Mouse (Mus musculus) cerebellum, adult 11-12 months (tissue): ENCODE measurements around the gene Mitf.

Experiments
- DNase-seq: peaks from one replicate; pipeline ENCODE4 v3.0.0; 2022

The Mitf gene

GRCm38 (mm10) chr6:97883496-97883895 is 76.6 kb downstream of the Mitf start:
- DNase-seq, result peak; percentile 25

GRCm38 (mm10) chr6:97884971-97885370 is 78.1 kb downstream of the Mitf start:
- DNase-seq, result no peak

DNA sequence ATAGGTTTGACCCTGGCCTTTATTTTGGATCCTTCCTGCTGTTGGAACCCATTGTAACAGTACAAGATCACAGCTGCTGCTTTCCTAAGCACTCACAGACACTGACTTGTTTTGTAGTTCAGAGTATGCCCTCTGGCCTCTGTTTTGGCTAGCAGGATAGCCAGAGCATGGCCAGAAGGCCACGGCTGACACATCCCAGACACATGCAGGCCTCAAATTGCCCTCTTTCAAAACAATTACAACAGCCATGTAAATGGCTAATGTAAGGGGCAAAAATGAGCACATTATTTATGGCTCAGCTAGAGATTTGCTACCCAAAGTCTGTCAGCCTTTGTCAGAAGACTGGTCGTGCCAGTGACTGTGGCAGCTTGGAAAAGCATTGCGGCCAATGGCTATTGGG is 78.8 kb downstream of the Mitf start:
- no peak for DNase-seq

DNA sequence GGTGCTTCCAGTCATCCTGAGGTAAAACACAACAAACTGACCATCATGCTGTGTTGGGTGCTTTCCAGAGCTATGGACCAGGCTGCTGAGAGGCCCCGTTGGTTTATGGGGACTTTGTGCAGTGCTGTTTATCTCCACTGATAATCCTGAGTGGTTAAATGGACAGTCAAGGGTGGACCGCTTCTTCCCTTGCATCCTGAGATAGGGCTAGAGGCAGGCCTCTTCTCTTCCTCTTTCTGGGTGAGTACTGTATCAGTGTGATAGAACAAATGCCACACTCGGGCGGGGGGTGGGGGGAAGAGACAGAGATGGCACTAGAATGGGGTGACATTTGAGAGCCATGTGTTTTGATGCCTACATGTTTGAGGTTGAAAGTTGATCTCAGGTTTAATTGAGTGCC is 81.0 kb downstream of the Mitf start:
- DNase-seq, result no peak

DNA sequence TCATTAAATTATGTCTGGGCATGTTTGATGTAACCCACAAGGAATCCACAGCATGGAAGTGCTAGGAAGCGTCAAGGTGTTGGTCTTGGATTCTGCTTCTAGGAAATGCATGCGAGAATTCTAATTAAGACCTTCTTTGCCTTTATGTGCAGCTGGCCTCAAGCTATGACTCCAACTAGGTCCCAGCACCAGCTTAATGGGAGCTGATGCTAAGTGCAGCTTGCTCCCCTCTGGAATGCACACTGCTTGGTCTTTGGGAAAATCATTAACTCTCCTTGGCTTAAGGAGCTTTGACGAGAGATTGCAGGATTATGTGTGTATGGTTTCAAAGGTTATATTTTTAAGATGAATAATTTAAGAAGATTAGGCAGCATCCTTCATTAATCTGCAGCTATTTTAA is 81.7 kb downstream of the Mitf start:
- DNase-seq, result no peak

GRCm38 (mm10) chr6:97893546-97893945 is 86.7 kb downstream of the Mitf start:
- DNase-seq, result no peak

GRCm38 (mm10) chr6:97897191-97897590 is 90.3 kb downstream of the Mitf start:
- DNase-seq, result no peak

DNA sequence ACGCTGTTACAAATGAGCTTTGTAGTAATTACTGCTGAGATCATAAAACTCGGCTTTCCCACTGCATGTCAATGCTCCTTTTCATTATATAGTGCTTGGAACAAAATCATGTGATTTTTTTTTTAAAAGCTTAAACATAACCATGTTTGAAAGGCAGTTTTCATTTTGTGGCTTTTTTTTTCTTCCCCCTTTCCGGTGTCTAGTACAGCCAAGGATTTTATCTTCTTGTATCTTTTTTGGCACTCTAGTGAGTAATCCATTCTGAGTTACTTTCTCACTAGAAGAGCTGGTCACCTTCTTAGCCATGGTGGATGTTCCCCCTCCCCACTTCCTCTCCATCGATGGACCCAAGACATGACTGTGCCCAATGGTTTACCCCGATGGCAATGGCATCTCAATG is 91.2 kb downstream of the Mitf start:
- no peak for DNase-seq

DNA sequence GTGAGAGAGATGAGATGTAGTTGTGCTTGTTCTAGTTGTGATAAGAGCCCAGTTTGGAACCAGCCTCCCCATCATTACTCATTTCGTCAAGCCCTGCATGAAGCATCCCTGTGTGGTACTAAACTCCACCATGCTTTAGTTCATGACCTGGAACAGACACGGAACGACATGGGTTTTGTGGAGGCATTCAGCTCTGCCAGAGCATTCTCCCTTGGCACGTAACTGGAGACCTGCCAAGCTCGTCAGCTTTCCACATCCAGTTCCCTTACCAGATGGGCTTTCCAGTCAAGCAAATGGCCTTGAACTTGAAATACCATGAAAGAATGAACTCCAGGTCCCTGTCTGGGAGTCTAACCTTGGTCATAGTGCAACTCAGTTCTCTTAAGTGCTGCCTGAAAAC is 94.7 kb downstream of the Mitf start:
- no peak for DNase-seq

DNA sequence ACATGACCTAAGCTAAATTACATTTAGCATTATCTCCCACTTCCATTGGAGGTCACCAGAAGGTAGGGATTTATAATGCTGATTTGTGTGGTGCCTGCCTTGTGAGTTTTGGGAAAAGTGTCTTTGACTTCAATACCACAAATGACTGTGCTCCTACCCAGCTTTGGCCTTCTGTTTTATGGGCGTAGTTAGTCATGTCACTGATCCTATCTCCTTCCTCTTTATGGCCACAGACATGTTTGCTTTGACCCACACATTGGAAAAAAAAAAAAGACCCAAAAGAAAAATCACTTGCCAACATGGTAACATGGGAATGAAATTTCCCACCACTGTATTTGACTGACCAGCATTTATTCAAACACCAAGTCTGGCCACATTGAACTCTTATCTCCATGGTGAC is 95.4 kb downstream of the Mitf start:
- no peak for DNase-seq

DNA sequence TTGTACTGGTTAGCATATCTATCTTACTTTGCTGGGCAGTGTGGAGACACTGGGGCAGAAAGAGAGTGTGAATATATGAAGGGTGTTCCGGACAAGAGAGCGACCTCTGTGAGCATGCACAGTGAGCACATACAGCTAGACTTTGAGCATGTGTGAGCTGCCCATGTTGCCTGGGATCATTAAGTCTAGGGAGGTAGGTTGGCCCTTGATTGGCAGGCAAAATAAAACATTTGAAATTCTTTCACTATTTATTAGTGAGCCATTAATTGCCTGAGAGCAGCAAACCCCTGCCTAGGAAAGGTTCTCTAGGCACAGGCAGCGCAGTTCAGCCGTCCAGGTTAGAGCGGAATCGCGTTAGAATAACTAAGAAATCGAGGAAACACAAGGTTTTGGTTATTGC is 107.9 kb downstream of the Mitf start:
- DNase-seq, result no peak

DNA sequence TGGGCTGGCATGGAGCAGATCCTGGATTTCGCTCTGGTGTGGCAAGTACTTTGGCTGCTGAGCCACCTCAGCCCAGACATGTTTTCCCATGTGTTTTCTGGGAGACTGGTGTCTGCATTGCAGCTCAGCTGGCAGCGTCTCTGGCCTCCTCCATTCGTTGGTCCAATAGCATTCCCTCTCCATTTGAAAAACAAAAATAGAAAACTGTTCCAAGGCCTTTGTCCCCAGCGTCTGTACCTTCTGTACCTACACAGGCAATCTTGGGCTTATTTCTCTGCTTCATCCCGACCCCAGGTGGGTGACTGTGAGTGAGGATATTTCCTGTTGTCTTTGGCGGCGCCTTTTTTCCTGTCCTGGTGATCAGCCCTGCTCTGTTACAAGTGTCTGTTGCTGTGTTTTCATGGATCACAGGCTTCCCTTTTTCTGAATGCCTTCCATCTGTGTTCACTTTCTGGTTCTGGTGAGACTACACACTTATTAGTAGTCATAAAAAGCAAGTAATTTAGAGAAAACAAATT is 109.6 kb downstream of the Mitf start:
- peak; percentile 36 for DNase-seq

GRCm38 (mm10) chr6:97918051-97918450 is 111.2 kb downstream of the Mitf start:
- DNase-seq, result no peak

DNA sequence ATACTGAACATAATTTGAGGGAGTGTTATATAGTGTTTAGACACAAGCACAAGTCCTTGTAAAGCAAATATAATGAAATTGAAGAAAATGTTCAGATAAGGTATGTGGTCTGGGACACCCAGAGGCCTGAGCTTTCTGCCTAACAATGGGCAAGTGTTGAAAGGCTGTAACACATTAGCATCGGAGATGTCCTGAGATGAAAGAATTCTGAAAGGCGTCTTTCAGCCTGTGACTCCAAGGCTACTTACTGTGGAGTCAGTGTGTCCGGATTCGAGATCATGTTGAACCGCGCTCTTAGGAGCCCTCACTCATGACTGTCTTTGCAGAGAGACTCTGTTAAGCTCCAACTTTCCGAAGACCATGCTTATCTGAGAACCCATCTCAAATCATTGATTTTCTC is 111.6 kb downstream of the Mitf start:
- no peak for DNase-seq

DNA sequence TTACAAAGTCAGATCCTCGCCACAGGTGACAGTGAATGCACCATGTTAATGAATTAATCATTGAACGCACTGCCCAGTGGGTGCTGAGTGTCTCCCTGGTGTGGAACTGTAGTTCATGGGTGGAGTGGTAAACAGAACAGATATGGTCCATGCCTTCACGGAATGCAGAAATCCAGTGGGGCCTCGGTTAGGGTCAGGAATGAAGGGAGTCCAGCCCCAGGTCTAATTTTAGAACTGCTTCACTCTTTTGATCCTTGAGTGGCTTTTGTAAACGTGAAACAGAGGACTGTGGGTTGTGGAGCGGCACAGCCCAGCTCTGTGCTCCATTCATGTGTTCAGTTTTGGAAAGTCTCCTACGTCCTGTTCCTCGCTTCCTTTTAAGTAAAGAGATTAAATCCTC is 112.4 kb downstream of the Mitf start:
- DNase-seq, result no peak

DNA sequence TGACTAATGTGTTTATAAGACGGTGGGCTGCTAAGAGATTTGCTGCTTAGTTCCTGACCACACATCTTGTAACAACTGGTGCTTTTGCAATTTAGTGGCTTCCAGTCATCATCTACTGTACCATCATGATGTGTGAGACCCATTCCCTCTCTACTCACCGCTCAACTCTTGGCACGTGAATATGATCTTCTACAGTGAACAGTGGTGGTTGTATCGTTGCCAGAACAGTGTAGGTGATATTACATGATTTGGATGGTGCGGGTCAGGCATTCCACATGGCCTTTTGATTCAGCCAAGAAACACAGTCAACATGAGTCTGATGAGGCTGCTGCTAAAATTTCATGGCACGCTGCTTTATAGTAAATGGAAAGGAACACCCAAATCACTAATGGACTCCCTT is 114.7 kb downstream of the Mitf start:
- DNase-seq, result no peak

DNA sequence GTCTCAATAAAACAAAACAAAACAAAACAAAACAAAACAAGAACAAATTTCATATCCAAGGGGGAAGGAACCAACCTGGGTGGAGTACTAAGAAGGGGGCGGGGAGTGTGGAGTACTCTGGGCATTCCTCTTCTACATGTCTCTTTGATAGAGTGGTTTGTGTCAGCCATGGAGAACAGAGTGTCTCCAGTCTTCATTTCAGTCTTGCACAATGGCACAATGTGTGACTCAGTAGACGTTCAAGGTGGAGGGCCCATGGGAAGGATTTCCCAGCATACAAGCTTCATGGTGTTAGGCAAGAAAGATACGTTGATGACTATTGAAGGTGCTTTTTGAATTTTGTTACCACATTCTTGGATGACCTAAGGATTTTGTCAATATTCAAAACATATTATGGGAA is 117.4 kb downstream of the Mitf start:
- no peak for DNase-seq

- DNase-seq, result no peak
Observed at GRCm38 (mm10) chr6:97929051-97929450, 122.2 kb downstream of the Mitf start.

GRCm38 (mm10) chr6:97929466-97929865 is 122.6 kb downstream of the Mitf start:
- DNase-seq, result no peak

- DNase-seq, result no peak
Observed at GRCm38 (mm10) chr6:97937139-97937538, 130.3 kb downstream of the Mitf start.

DNA sequence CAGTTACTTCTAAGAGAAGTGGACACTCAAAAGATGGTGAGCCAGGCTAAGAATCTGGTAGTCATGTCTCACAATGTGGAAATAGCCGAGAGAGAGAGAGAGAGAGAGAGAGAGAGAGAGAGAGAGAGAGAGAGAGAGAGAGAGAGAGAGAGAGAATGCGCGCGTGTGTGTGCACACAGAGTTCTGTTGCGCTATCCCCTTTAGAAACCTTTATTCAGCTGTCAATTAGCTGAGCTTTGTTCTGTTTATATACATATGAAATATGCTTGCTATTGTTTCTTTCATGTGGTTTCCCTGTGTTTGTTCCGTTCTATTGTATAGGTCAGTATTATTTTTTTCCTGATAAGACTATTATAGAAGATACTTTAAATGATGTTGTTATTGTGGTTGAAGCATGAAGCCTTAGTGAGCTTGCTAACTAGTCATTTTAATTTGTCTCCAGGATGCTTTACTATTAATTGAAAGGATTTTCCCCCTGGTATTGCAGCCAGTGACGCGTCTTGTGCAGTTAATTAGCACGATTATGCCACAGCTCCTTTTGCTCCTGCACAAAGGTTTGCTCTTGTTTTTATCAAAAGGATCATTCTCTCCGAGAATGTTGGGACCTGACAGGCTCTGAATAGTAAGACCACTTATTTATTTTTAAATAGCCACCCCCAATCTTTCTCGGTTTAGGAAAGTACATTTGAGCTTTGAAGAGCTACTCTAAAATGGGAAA is 131.2 kb downstream of the Mitf start:
- DNase-seq, result no peak

DNA sequence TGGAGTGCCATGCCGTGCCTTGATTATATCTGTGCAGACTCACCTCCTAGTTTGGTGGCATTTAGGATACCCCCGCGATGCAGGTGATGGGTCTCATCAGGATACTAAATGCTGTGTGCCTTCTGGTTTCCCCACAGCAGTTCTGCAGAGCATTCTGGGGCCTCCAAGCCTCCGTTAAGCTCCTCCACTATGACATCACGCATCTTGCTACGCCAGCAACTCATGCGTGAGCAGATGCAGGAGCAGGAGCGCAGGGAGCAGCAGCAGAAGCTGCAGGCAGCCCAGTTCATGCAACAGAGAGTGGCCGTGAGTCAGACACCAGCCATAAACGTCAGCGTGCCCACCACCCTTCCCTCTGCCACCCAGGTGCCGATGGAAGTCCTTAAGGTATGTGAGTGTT is 134.1 kb downstream of the Mitf start:
- no peak for DNase-seq

- DNase-seq, result no peak
Observed at GRCm38 (mm10) chr6:97950033-97950881, 143.4 kb downstream of the Mitf start.

DNA sequence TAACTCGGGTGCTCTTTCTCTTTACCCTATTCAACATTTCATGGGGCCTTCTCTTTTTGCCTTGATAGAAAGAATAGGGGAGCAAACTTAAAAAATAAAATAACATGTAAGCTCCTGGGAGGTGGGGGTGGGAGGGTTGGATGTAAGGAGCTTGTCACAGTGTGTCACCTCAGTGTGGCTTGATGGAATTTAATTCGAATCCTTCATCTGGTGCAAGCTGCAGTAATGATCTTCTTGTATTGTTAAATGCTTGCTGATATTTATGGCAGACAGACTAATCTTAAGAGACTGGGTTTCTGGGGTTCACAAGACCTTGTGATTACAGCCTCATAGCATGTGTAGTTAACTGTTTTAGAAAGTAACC is 144.0 kb downstream of the Mitf start:
- no peak for DNase-seq
